Mouse (Mus musculus) ES-Bruce4 (cell line): ENCODE data around the gene Atp6v0e2.

ENCODE experiments used
- CTCF ChIP-seq: IDR thresholded peaks from one replicate; pipeline ENCODE4 v1.8.1; 2011; ENCODE audit warnings: low read depth, low read length
- EP300 ChIP-seq: IDR thresholded peaks from 2 replicates; pipeline ENCODE4 v1.6.1; 2011; ENCODE audit warnings: low read depth, low read length; ENCODE audit not compliant: insufficient read depth
- POLR2A ChIP-seq: IDR thresholded peaks from one replicate; pipeline ENCODE4 v1.8.1; 2011; ENCODE audit warnings: low read length; ENCODE audit not compliant: insufficient read depth

- TF ChIP-seq POLR2A = no peak
- no peak for TF ChIP-seq CTCF
- TF ChIP-seq EP300 = no peak
Observed at GRCm38 (mm10) chr6:48582037-48582436, 44.6 kb downstream of the Atp6v0e2 start.
